Comparison of ENCODE assay signal across 8 mouse cellular contexts in the genomic region with DNA sequence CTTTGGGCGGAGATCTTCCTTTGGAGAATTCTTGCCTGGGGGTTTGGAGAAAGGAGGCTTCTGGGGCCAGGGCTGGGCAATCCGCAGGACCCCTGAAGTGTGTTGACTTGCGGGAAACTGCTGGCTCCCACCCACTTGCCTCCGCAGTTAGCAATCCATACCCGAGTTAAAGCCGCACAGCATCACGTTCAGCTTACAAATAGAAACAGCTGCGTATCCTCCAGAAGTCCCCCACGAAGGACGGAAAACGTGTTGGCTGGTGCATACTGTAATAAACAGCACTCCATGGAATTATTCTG. TPM values are rescaled to one million over a fixed set of nuclear protein-coding genes. Genes with fewer than 3 reads are reported as not detected.
A peak's percentile ranks its signal among the peaks of the same experiment; 100 is the strongest.
DNase-seq lines count a peak whose midpoint lies in the region; ATAC-seq and TF ChIP-seq lines count a peak whose summit lies in the region.

No protein-coding gene starts in this region.

- H3K36me3 ChIP-seq in spleen, adult 2 months (ENCODE audit: control insufficient read depth, insufficient read depth, low read length): no peaks in the 10 kb centered on the region
- H3K36me3 ChIP-seq in limb, embryonic 14.5 days (ENCODE audit: control insufficient read depth, insufficient read depth, low read length): no peaks in the 10 kb centered on the region
- H3K36me3 ChIP-seq in stomach, embryonic 16.5 days (ENCODE audit: control insufficient read depth, insufficient read depth, low read length): no peaks in the 10 kb centered on the region

- no peak for DNase-seq in cerebellum, adult 2 months
- no peak for DNase-seq in cerebellum, postnatal 25 days
- DNase-seq in spleen, adult 2 months (ENCODE audit: low read depth in 1 of 2, low spot score in 2 of 2): no peak
- no peak for DNase-seq in spleen, postnatal 4 days (ENCODE audit: low spot score in 2 of 2)
- DNase-seq in limb, embryonic 14.5 days (ENCODE audit: low spot score): peak; percentile 46
- no peak for DNase-seq in cerebellum, adult 9-10 months
- no peak for DNase-seq in spleen, postnatal 14 days (ENCODE audit: low spot score in 2 of 2)

- no peak for TF ChIP-seq CTCF in cerebellum, adult 2 months (IDR thresholded peaks at IDR 0.05; ENCODE audit: borderline replicate concordance, insufficient read depth, low read depth, low read length)
- TF ChIP-seq CTCF in spleen, adult 2 months (IDR thresholded peaks at IDR 0.05; ENCODE audit: extremely low read depth, insufficient read depth, insufficient read length, insufficient replicate concordance): no peak

- H3K4me2 ChIP-seq in limb, embryonic 14.5 days (replicated peaks; ENCODE audit: low read depth, low read length, severe bottlenecking): peak overlapping the region; percentile 86
- peak overlapping the region; percentile 83 for H3K4me2 ChIP-seq in stomach, embryonic 16.5 days (ENCODE audit: low read depth, low read length)

- peak overlapping the region; percentile 59 for H3K4me3 ChIP-seq in cerebellum, adult 2 months (replicated peaks; ENCODE audit: insufficient read depth, low read depth, low read length)
- peak overlapping the region; percentile 80 for H3K4me3 ChIP-seq in spleen, adult 2 months (ENCODE audit: extremely low read depth, insufficient read depth, insufficient read length)
- H3K4me3 ChIP-seq in limb, embryonic 14.5 days (replicated peaks; ENCODE audit: low read length): peak overlapping the region; percentile 91
- peak overlapping the region; percentile 92 for H3K4me3 ChIP-seq in stomach, embryonic 16.5 days (replicated peaks; ENCODE audit: low read length)

- no peaks in the 10 kb centered on the region for H3K27me3 ChIP-seq in cerebellum, adult 2 months (ENCODE audit: control insufficient read depth, insufficient read depth, low read length)
- H3K27me3 ChIP-seq in spleen, adult 2 months (ENCODE audit: control insufficient read depth, insufficient read depth, low read length): no peaks in the 10 kb centered on the region
- H3K27me3 ChIP-seq in limb, embryonic 14.5 days (ENCODE audit: control insufficient read depth, insufficient read depth, low read length): no peaks in the 10 kb centered on the region
- H3K27me3 ChIP-seq in stomach, embryonic 16.5 days (ENCODE audit: control insufficient read depth, insufficient read depth, low read length): no peaks in the 10 kb centered on the region

- no peak for ATAC-seq in limb, embryonic 14.5 days (ENCODE audit: low FRiP score, low read depth)
- no peak for ATAC-seq in stomach, embryonic 16.5 days (ENCODE audit: insufficient read depth, low FRiP score)

- peak overlapping the region; percentile 73 for H3K9ac ChIP-seq in limb, embryonic 14.5 days (ENCODE audit: low read depth, low read length, severe bottlenecking)
- peak overlapping the region; percentile 92 for H3K9ac ChIP-seq in stomach, embryonic 16.5 days (ENCODE audit: low read length)

- whole genome bisulfite sequencing in cerebellum, adult 2 months: 1% methylated on average over 11 of the region's 11 CpGs
- 0% methylated on average over 11 of the region's 11 CpGs for WGBS in spleen, adult 2 months
- 0% methylated on average over 11 of the region's 11 CpGs for WGBS in limb, embryonic 14.5 days
- 0% methylated on average over 11 of the region's 11 CpGs for WGBS in stomach, embryonic 16.5 days

- no peaks in the 10 kb centered on the region; the same call in 1 of the 2 replicates for H3K4me1 ChIP-seq in cerebellum, adult 2 months (ENCODE audit: control insufficient read depth, insufficient read depth, low read length)
- H3K4me1 ChIP-seq in spleen, adult 2 months (ENCODE audit: control insufficient read depth, insufficient read depth, insufficient read length): no peaks in the 10 kb centered on the region; the same call in 1 of the 2 replicates
- peaks cover 22% of the 10 kb centered on the region for H3K4me1 ChIP-seq in limb, embryonic 14.5 days (ENCODE audit: control insufficient read depth, insufficient read depth, low read length)
- peaks cover 23% of the 10 kb centered on the region for H3K4me1 ChIP-seq in stomach, embryonic 16.5 days (ENCODE audit: control insufficient read depth, insufficient read depth, low read length)

- no peak for TF ChIP-seq POLR2A in cerebellum, adult 2 months (IDR thresholded peaks at IDR 0.05; ENCODE audit: borderline replicate concordance, insufficient read depth, low read length)
- TF ChIP-seq POLR2A in spleen, adult 2 months (IDR thresholded peaks at IDR 0.05; ENCODE audit: low read depth, low read length): no peak
- no peak for TF ChIP-seq POLR2A in limb, embryonic 14.5 days (IDR thresholded peaks at IDR 0.05; ENCODE audit: borderline replicate concordance, extremely low read depth, insufficient read depth, insufficient read length)

- peak overlapping the region; percentile 94 for H3K27ac ChIP-seq in cerebellum, adult 2 months (ENCODE audit: insufficient read depth, low read length)
- H3K27ac ChIP-seq in spleen, adult 2 months (ENCODE audit: insufficient read depth, low read length): peak overlapping the region; percentile 94
- peak overlapping the region; percentile 97 for H3K27ac ChIP-seq in limb, embryonic 14.5 days (replicated peaks; ENCODE audit: low read depth, low read length)
- peak overlapping the region; percentile 99 for H3K27ac ChIP-seq in stomach, embryonic 16.5 days (ENCODE audit: low read length)

- H3K9me3 ChIP-seq in limb, embryonic 14.5 days (ENCODE audit: control insufficient read depth, low read length): no peaks in the 10 kb centered on the region
- H3K9me3 ChIP-seq in stomach, embryonic 16.5 days (replicated peaks; ENCODE audit: control insufficient read depth, low read length): no peaks in the 10 kb centered on the region

RNA-seq across cellular contexts. Expression of gene Ralbp1, which starts 0.3 kb away (rescaled TPM):
- 44.9 and 48.5 TPM in 2 replicates for polyA plus RNA-seq in cerebellum, adult 2 months (2012; rRNA removed)
- 22.7 and 26.6 TPM in 2 replicates for polyA plus RNA-seq in spleen, adult 2 months (2012; rRNA removed)
- 39.9 and 44.2 TPM in 2 replicates for polyA plus RNA-seq in limb, embryonic 14.5 days (2012; rRNA removed)
- polyA plus RNA-seq in limb, embryonic 14.5 days (2014; fragmentation: Nextera tagmentation; extraction: Ambion mirVana): 132 and 137 TPM in 2 replicates
- 87.0 and 103 TPM in 2 replicates for polyA plus RNA-seq in stomach, embryonic 16.5 days (2015; fragmentation: Nextera tagmentation; extraction: Ambion mirVana)
